Mouse (Mus musculus): ENCODE data around the gene Ing5. TPM values are rescaled to one million over a fixed set of nuclear protein-coding genes. Genes with fewer than 3 reads are reported as not detected.

The Ing5 gene
- polyA plus RNA-seq, 2 experiments: 9.9 to 14.1 TPM

DNA sequence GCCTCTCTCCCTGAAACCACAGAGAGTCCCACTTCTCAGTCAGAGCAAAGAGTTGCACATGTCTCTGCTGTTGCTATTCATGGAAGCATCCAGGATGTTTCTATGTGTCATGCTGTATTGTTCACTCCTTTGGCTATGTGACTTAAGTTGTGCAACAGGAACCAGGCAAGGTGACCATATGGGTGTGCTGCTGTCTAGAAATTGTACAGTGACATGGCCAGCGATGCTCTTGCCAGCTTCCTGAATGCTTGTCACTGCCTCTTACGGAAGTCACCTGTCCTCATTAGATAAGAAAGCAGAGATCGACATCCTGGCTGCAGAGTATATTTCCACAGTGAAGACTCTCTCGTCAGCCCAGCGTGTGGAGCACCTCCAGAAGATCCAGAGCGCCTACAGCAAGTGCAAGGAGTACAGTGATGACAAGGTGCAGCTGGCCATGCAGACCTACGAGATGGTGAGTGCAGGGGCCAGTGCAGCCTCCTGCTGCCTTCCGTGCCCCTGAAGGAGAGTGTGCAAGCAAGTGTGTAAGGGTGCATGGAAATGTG is 7.8 kb downstream of the Ing5 start:
- Histone ChIP-seq H3K4me1 (ENCODE audit: control insufficient read depth, insufficient read depth, low read length) (no peaks in the 10 kb centered on the region), H3K4me3 (replicated peaks; ENCODE audit: low read length) (no peak overlapping the region), H3K4me2 (replicated peaks; ENCODE audit: low read depth, low read length, severe bottlenecking) (no peak overlapping the region), H3K9me3 (ENCODE audit: control insufficient read depth, low read length) (no peaks in the 10 kb centered on the region), H3K9ac (ENCODE audit: low read depth, low read length, severe bottlenecking) (no peak overlapping the region), H3K27me3 (ENCODE audit: control insufficient read depth, insufficient read depth, low read length) (no peaks in the 10 kb centered on the region), H3K27ac (replicated peaks; ENCODE audit: low read depth, low read length) (no peak overlapping the region), H3K36me3 (ENCODE audit: control insufficient read depth, insufficient read depth, low read length) (peaks cover 88% of the 10 kb centered on the region)
- WGBS: 94% methylated on average over 8 of the region's 8 CpGs
- TF ChIP-seq POLR2A (IDR thresholded peaks at IDR 0.05; ENCODE audit: borderline replicate concordance, extremely low read depth, insufficient read depth, insufficient read length): no peak
- DNase-seq (ENCODE audit: low spot score) (no peak), ATAC-seq (ENCODE audit: low FRiP score, low read depth) (no peak)

DNA sequence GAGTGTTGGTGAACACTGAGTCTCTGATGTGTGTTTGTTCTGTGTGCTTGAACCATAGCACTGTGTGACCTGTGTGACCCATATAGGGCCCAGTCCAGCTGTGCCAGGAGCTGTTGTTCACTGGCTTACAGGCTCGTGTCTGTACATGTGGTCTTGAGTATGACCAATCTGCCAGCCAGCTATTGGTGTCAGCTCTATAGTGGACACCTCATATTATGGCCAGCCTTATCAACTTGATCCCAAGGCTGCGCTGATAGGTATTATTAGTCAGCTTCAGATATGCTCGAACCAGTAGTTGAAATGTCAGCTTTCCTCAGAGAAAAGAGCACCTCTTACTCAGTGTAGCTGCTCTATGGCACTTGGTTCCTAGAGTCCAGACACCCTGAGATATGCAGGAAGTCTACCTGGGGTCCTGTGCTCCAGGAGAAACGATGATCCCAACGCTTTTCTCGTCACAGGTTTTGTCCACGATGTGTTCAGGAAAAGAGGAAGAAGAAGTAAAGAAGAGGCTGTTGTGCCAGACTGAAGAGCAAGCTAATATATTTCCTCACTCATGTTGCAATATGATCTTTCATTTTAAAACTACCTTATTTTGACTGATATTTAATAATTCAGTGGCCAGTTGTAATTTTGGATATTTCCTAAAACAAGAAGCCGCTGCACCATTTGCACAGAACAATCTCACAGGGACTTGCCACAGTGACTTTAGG is 14.2 kb downstream of the Ing5 start:
- Histone ChIP-seq H3K9ac (ENCODE audit: low read depth, low read length, severe bottlenecking) (no peak overlapping the region), H3K4me2 (replicated peaks; ENCODE audit: low read depth, low read length, severe bottlenecking) (no peak overlapping the region), H3K27ac (replicated peaks; ENCODE audit: low read depth, low read length) (no peak overlapping the region), H3K36me3 (ENCODE audit: control insufficient read depth, insufficient read depth, low read length) (peaks cover 82% of the 10 kb centered on the region), H3K9me3 (ENCODE audit: control insufficient read depth, low read length) (no peaks in the 10 kb centered on the region), H3K4me3 (replicated peaks; ENCODE audit: low read length) (no peak overlapping the region), H3K27me3 (ENCODE audit: control insufficient read depth, insufficient read depth, low read length) (no peaks in the 10 kb centered on the region), H3K4me1 (ENCODE audit: control insufficient read depth, insufficient read depth, low read length) (no peaks in the 10 kb centered on the region)
- TF ChIP-seq POLR2A (IDR thresholded peaks at IDR 0.05; ENCODE audit: borderline replicate concordance, extremely low read depth, insufficient read depth, insufficient read length): no peak
- ATAC-seq (ENCODE audit: low FRiP score, low read depth) (no peak), DNase-seq (ENCODE audit: low spot score) (no peak)
- 92% methylated on average over 8 of the region's 8 CpGs for WGBS

DNA sequence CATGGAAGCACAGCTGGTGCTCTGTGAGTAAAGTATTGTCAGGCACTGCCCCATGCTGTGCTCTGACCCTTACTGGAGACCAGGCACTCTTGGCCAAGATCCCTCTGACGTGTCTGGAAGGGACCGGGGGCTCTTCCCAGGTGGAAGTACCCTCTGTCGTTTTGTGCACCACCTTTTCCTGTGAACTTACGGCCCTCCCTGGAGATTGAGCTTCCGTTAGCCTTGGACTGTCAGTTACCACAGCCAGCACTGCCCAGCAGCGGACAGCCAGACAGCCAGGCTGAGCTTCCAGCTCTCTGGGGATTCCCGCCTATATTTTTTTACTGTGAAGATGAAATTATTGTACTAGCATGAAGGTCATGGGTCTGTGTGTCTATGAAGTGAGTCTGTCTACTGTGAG is 15.0 kb downstream of the Ing5 start:
- Histone ChIP-seq H3K4me3 (replicated peaks; ENCODE audit: low read length) (no peak overlapping the region), H3K9ac (ENCODE audit: low read depth, low read length, severe bottlenecking) (no peak overlapping the region), H3K36me3 (ENCODE audit: control insufficient read depth, insufficient read depth, low read length) (peaks cover 74% of the 10 kb centered on the region), H3K9me3 (ENCODE audit: control insufficient read depth, low read length) (no peaks in the 10 kb centered on the region), H3K27me3 (ENCODE audit: control insufficient read depth, insufficient read depth, low read length) (no peaks in the 10 kb centered on the region), H3K4me2 (replicated peaks; ENCODE audit: low read depth, low read length, severe bottlenecking) (no peak overlapping the region), H3K27ac (replicated peaks; ENCODE audit: low read depth, low read length) (no peak overlapping the region), H3K4me1 (ENCODE audit: control insufficient read depth, insufficient read depth, low read length) (no peaks in the 10 kb centered on the region)
- TF ChIP-seq POLR2A (IDR thresholded peaks at IDR 0.05; ENCODE audit: borderline replicate concordance, extremely low read depth, insufficient read depth, insufficient read length): no peak
- ATAC-seq (ENCODE audit: low FRiP score, low read depth): no peak
- no peak for DNase-seq (ENCODE audit: low spot score)
- WGBS: 83% methylated on average over 7 of the region's 7 CpGs

DNA sequence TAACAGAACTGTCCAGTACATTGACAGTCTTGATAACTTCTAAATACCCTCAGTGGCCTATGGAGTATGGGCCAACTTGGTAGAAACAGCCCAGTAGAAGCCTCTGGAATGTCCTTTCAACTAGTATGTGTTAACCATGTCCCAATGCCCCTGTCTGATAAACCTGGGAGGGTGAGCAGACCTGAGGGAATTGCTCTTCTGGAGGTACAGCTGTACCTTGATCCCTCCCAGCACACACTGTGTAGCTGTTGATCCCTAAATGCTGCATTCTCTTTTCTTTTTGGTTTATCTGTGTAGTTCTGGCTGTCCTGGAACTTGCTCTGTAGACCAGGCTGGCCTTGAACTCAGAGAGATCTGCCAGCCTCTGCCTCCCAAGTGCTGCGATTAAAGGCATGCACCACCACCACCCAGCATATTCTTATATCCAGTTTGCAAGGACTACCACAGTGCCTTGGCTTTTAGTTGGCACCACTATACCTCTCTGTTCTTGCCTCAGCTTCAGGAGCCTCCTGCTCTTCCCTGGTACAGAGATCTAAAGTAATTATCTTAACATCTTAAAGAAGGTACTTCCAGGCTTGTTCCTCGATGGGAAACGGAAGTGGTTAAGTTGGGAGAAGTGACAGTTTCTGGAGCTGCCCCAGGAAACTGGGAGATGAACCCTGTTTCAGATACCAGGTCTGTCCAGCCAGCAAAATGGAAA is 20.2 kb downstream of the Ing5 start:
- Histone ChIP-seq H3K4me1 (ENCODE audit: control insufficient read depth, insufficient read depth, low read length) (peaks cover 7% of the 10 kb centered on the region; the same call in 1 of the 2 replicates), H3K9me3 (ENCODE audit: control insufficient read depth, low read length) (no peaks in the 10 kb centered on the region), H3K36me3 (ENCODE audit: control insufficient read depth, insufficient read depth, low read length) (peaks cover 22% of the 10 kb centered on the region), H3K9ac (ENCODE audit: low read depth, low read length, severe bottlenecking) (no peak overlapping the region), H3K27ac (replicated peaks; ENCODE audit: low read depth, low read length) (no peak overlapping the region), H3K4me3 (replicated peaks; ENCODE audit: low read length) (no peak overlapping the region), H3K27me3 (ENCODE audit: control insufficient read depth, insufficient read depth, low read length) (no peaks in the 10 kb centered on the region), H3K4me2 (replicated peaks; ENCODE audit: low read depth, low read length, severe bottlenecking) (no peak overlapping the region)
- TF ChIP-seq POLR2A (IDR thresholded peaks at IDR 0.05; ENCODE audit: borderline replicate concordance, extremely low read depth, insufficient read depth, insufficient read length): no peak
- ATAC-seq (ENCODE audit: low FRiP score, low read depth) (no peak), DNase-seq (ENCODE audit: low spot score) (no peak)
- WGBS: 81% methylated on average over 3 of the region's 3 CpGs

DNA sequence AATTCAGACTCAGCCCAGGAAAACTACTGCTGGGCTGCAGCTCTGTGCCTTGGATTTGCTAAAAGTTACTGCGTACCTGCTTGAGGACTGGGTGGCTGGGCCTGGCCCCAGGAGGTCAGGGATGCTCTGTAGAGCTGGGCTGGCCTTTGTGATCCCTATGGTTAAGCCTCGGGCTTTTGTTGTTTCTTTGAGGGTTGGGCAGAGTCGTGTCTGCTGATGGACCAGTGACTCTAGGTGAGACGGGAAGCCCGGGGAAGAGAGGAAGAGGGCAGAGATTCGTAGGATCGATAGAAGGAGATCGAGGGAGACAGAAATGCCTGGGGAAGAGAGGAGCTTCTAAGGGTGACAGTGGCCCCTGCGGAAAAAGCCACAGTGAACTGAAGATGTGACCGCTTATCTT is 20.8 kb downstream of the Ing5 start, which contains the start of gene D2hgdh:
TSS of gene D2hgdh (plus strand) at position 301 of the 400 bp plus-strand sequence.
- peak within 1 kb of the TSS; percentile 71 for H3K9ac ChIP-seq (ENCODE audit: low read depth, low read length, severe bottlenecking)
- peak within 1 kb of the TSS; percentile 94 for H3K27ac ChIP-seq (replicated peaks; ENCODE audit: low read depth, low read length)
- peaks cover 7% of the 10 kb centered on the region; the same call in 1 of the 2 replicates for H3K4me1 ChIP-seq (ENCODE audit: control insufficient read depth, insufficient read depth, low read length)
- WGBS: 8% methylated on average over 10 of the region's 10 CpGs
- H3K9me3 ChIP-seq (ENCODE audit: control insufficient read depth, low read length): no peaks in the 10 kb centered on the region
- H3K36me3 ChIP-seq (ENCODE audit: control insufficient read depth, insufficient read depth, low read length): peaks cover 16% of the 10 kb centered on the region
- DNase-seq (ENCODE audit: low spot score): no peak
- no peaks in the 10 kb centered on the region for H3K27me3 ChIP-seq (ENCODE audit: control insufficient read depth, insufficient read depth, low read length)
- no peak for ATAC-seq (ENCODE audit: low FRiP score, low read depth)
- H3K4me3 ChIP-seq (replicated peaks; ENCODE audit: low read length): peak within 1 kb of the TSS; percentile 59
- H3K4me2 ChIP-seq (replicated peaks; ENCODE audit: low read depth, low read length, severe bottlenecking): peak within 1 kb of the TSS; percentile 64
- no peak for TF ChIP-seq POLR2A (IDR thresholded peaks at IDR 0.05; ENCODE audit: borderline replicate concordance, extremely low read depth, insufficient read depth, insufficient read length)

All from limb, embryonic 14.5 days (tissue).